Mouse (Mus musculus) myocyte (in vitro differentiated cells): Measurements from ENCODE around the gene S100pbp. TPM values are rescaled to one million over a fixed set of nuclear protein-coding genes. Genes with fewer than 3 reads are reported as not detected.

ENCODE experiments used
- H3K27me3 ChIP-seq: one replicate; pipeline ENCODE4 v1.6.1; 2011; ENCODE audit not compliant: control insufficient read depth, insufficient read depth, insufficient read length
- H3K36me3 ChIP-seq: one replicate; pipeline ENCODE4 v1.6.1; 2011; ENCODE audit not compliant: control insufficient read depth, insufficient read depth
- H3K4me2 ChIP-seq: one replicate; pipeline ENCODE4 v1.6.1; 2011; ENCODE audit warnings: low read depth, control low read depth
- H3K4me3 ChIP-seq: one replicate; pipeline ENCODE4 v1.5.1; 2011; ENCODE audit warnings: mild to moderate bottlenecking, control low read depth, moderate library complexity
- H3K79me2 ChIP-seq: one replicate; pipeline ENCODE4 v1.6.1; 2011; ENCODE audit not compliant: control insufficient read depth, insufficient read depth
- H3ac ChIP-seq: one replicate; pipeline ENCODE4 v1.6.1; 2011; ENCODE audit not compliant: control insufficient read depth, insufficient read length
- CEBPB ChIP-seq: IDR thresholded peaks from 2 replicates; pipeline ENCODE4 v1.6.1; 2011; ENCODE audit warnings: mild to moderate bottlenecking, moderate library complexity; ENCODE audit not compliant: poor library complexity, insufficient read depth, severe bottlenecking
- E2F4 ChIP-seq: IDR thresholded peaks from one replicate; pipeline ENCODE4 v1.6.1; 2011; ENCODE audit warnings: mild to moderate bottlenecking, control low read depth, moderate library complexity; ENCODE audit not compliant: insufficient read depth
- MAX ChIP-seq: IDR thresholded peaks from one replicate; pipeline ENCODE4 v1.6.1; 2011; ENCODE audit warnings: low read depth, mild to moderate bottlenecking, control low read depth
- MYOD1 ChIP-seq, 3 experiments: IDR thresholded peaks; one replicate each; pipeline ENCODE4 v1.6.1; 2011; ENCODE audit warnings: control low read depth in 2 of 3, low read depth in 2 of 3, mild to moderate bottlenecking in 2 of 3, moderate library complexity in 1 of 3; ENCODE audit not compliant: insufficient read length in 2 of 3, control insufficient read depth in 1 of 3
- MYOG ChIP-seq, 3 experiments: IDR thresholded peaks; one replicate each; pipeline ENCODE4 v1.6.1; 2011; ENCODE audit warnings: control low read depth in 2 of 3, low read depth in 2 of 3, mild to moderate bottlenecking in 2 of 3; ENCODE audit not compliant: insufficient read length in 2 of 3, control insufficient read depth in 1 of 3, insufficient read depth in 1 of 3
- POLR2A ChIP-seq: IDR thresholded peaks from one replicate; pipeline ENCODE4 v1.6.1; 2011; ENCODE audit warnings: low read depth, mild to moderate bottlenecking, control low read depth, moderate library complexity; ENCODE audit not compliant: insufficient read length
- POLR2AphosphoS2 ChIP-seq: IDR thresholded peaks from one replicate; pipeline ENCODE4 v1.6.1; 2011; ENCODE audit warnings: low read depth, control low read depth; ENCODE audit not compliant: insufficient read length
- REST ChIP-seq: IDR thresholded peaks from one replicate; pipeline ENCODE4 v1.6.1; 2011; ENCODE audit warnings: mild to moderate bottlenecking, control low read depth, moderate library complexity; ENCODE audit not compliant: insufficient read depth, insufficient read length
- SRF ChIP-seq: IDR thresholded peaks from one replicate; pipeline ENCODE4 v1.6.1; 2011; ENCODE audit warnings: low read depth; ENCODE audit not compliant: control insufficient read depth, insufficient read length
- TCF12 ChIP-seq: IDR thresholded peaks from one replicate; pipeline ENCODE4 v1.6.1; 2011; ENCODE audit warnings: mild to moderate bottlenecking, control low read depth; ENCODE audit not compliant: poor library complexity, insufficient read depth, severe bottlenecking
- TCF3 ChIP-seq: IDR thresholded peaks from one replicate; pipeline ENCODE4 v1.6.1; 2011; ENCODE audit warnings: low read depth, control low read depth; ENCODE audit not compliant: insufficient read length
- USF1 ChIP-seq: IDR thresholded peaks from one replicate; pipeline ENCODE4 v1.6.1; 2011; ENCODE audit warnings: low read depth, mild to moderate bottlenecking, control low read depth, moderate library complexity
- polyA plus RNA-seq: library from polyadenylated mRNA; unstranded; fragments of >200 nt; fragmentation: generic; extraction: Trizol; gene quantifications from one replicate; pipeline ENCODE4 v1.2.1, GENCODE M21; 2012; ENCODE audit warnings: missing spikeins

Gene S100pbp
- polyA plus RNA-seq, 1 experiment: 7.8 TPM

- H3K27me3 ChIP-seq: peaks cover 27% of the 10 kb centered on the region
- H3K36me3 ChIP-seq: no peaks in the 10 kb centered on the region
- TF ChIP-seq MAX (no peak), POLR2A (no peak), MYOD1 (IDR thresholded peaks at IDR 0.05; ENCODE audit: control insufficient read depth in 1 of 3, insufficient read length in 2 of 3, low read depth in 2 of 3) (peak in 2 of 3 experiments; percentile 37 to 47), REST (no peak)
- no peaks in the 10 kb centered on the region for H3K79me2 ChIP-seq
- no peak overlapping the region for H3K4me3 ChIP-seq
- H3ac ChIP-seq: no peak overlapping the region
- peak overlapping the region; percentile 50 for H3K4me2 ChIP-seq
Observed at GRCm38 (mm10) chr4:129125736-129126451, 63.6 kb downstream of the S100pbp start.

DNA sequence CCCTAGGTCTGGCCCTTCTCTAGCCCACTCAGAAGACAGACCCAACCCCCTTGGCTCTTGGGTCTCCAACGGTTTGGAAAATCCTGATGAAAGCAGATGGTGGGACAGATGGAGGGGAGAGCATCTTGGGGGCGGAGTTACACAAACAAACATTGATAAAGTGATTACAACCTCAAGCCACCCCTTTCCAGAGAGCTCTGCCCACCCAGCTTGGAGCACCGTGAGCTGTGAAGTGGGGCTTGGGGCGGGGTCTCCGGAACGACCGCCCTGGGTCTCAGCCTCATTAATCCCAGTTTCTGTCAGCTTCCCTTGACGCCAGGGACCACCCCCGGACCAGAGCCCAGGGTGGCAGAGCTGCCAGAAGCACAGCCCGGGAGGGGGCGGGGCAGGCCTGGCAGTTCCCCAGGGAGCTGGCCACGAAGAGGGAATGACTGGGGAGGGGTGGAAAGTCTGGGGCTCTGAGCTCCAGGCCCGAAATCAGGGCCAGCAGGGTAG lies 64.8 kb downstream of the S100pbp start:
- Histone ChIP-seq H3ac (no peak overlapping the region), H3K27me3 (peaks cover 39% of the 10 kb centered on the region), H3K4me3 (no peak overlapping the region), H3K79me2 (no peaks in the 10 kb centered on the region), H3K4me2 (no peak overlapping the region), H3K36me3 (no peaks in the 10 kb centered on the region)
- no peak for TF ChIP-seq POLR2AphosphoS2
- TF ChIP-seq E2F4: no peak
- TF ChIP-seq CEBPB: no peak
- no peak for TF ChIP-seq SRF
- no peak for TF ChIP-seq POLR2A
- no peak for TF ChIP-seq TCF3
- no peak for TF ChIP-seq MYOG (IDR thresholded peaks at IDR 0.05; ENCODE audit: control insufficient read depth in 1 of 3, insufficient read depth in 1 of 3, insufficient read length in 2 of 3, low read depth in 2 of 3)

- TF ChIP-seq POLR2AphosphoS2: no peak
- TF ChIP-seq E2F4: no peak
- no peak for TF ChIP-seq TCF12
- TF ChIP-seq POLR2A: no peak
- no peak for TF ChIP-seq USF1
- TF ChIP-seq SRF: no peak
- TF ChIP-seq MYOD1 (IDR thresholded peaks at IDR 0.05; ENCODE audit: control insufficient read depth in 1 of 3, insufficient read length in 2 of 3, low read depth in 2 of 3): no peak
- TF ChIP-seq MAX: no peak
- TF ChIP-seq MYOG (IDR thresholded peaks at IDR 0.05; ENCODE audit: control insufficient read depth in 1 of 3, insufficient read depth in 1 of 3, insufficient read length in 2 of 3, low read depth in 2 of 3): no peak
- no peak for TF ChIP-seq TCF3
- TF ChIP-seq REST: no peak
- TF ChIP-seq CEBPB: no peak
- Histone ChIP-seq H3K4me2 (no peak overlapping the region), H3K4me3 (no peak overlapping the region), H3K27me3 (peaks cover 52% of the 10 kb centered on the region), H3K36me3 (no peaks in the 10 kb centered on the region), H3ac (no peak overlapping the region), H3K79me2 (no peaks in the 10 kb centered on the region)
Observed at GRCm38 (mm10) chr4:129122719-129123118, 66.8 kb downstream of the S100pbp start.

DNA sequence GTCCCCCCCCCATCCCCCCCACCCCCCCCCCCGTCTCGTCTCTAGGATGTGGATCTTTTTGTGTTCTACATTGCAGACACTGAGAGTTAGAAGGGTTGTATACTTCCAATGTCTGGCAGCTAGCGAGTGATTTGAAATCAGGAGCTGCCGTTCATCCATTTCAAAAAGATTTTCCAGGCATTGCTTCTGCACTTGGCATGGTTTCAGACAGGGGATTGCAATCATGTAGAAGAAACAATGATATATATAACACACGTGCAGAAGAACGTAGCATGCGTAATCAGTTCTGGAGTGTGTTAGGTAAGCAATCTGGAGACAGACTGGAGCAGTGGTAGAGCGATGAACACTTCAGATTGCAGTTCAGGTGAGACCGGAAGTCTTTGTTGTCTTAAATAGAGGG lies 67.4 kb downstream of the S100pbp start:
- Histone ChIP-seq H3ac (no peak overlapping the region), H3K27me3 (peaks cover 55% of the 10 kb centered on the region), H3K4me2 (no peak overlapping the region), H3K4me3 (no peak overlapping the region), H3K36me3 (no peaks in the 10 kb centered on the region), H3K79me2 (no peaks in the 10 kb centered on the region)
- TF ChIP-seq TCF3 (no peak), CEBPB (no peak), USF1 (no peak), E2F4 (no peak), POLR2A (no peak), MYOD1 (IDR thresholded peaks at IDR 0.05; ENCODE audit: control insufficient read depth in 1 of 3, insufficient read length in 2 of 3, low read depth in 2 of 3) (no peak), SRF (no peak), POLR2AphosphoS2 (no peak), MAX (no peak), REST (no peak), MYOG (IDR thresholded peaks at IDR 0.05; ENCODE audit: control insufficient read depth in 1 of 3, insufficient read depth in 1 of 3, insufficient read length in 2 of 3, low read depth in 2 of 3) (no peak)
